In genomic region chr5:21672812-21673635, GRCm38 (mm10) we compare ENCODE assay signal across 8 mouse cellular contexts. TPM values are rescaled to one million over a fixed set of nuclear protein-coding genes. Genes with fewer than 3 reads are reported as not detected.
DNase-seq lines count a peak whose midpoint lies in the region; ATAC-seq lines count a peak whose summit lies in the region.

No protein-coding gene starts in this region.

- no peak for ATAC-seq in forebrain, embryonic 13.5 days
- no peak for ATAC-seq in embryonic facial prominence, embryonic 11.5 days (replicated peaks; ENCODE audit: insufficient number of reproducible peaks, low FRiP score, low TSS enrichment, low read depth)
- ATAC-seq in neutrophil, adult 5-6 weeks (ENCODE audit: extremely low read depth, insufficient number of reproducible peaks, low FRiP score, poor library complexity, severe bottlenecking) = peak; percentile 37; the same call in 1 of the 2 replicates

- WGBS in forebrain, embryonic 10.5 days = 69% methylated on average over 23 of the region's 23 CpGs
- WGBS in forebrain, embryonic 13.5 days = 64% methylated on average over 22 of the region's 23 CpGs
- WGBS in embryonic facial prominence, embryonic 11.5 days = 47% methylated on average over 23 of the region's 23 CpGs
- 45% methylated on average over 23 of the region's 23 CpGs for WGBS in limb, embryonic 10.5 days

- no peak overlapping the region for H3K4me3 ChIP-seq in forebrain, embryonic 10.5 days
- no peak overlapping the region for H3K4me3 ChIP-seq in forebrain, embryonic 13.5 days
- no peak overlapping the region for H3K4me3 ChIP-seq in embryonic facial prominence, embryonic 11.5 days (ENCODE audit: low read depth, low read length)
- no peak overlapping the region for H3K4me3 ChIP-seq in limb, embryonic 10.5 days

- no peak overlapping the region for H3K9ac ChIP-seq in forebrain, embryonic 13.5 days
- no peak overlapping the region for H3K9ac ChIP-seq in embryonic facial prominence, embryonic 11.5 days (replicated peaks; ENCODE audit: low read length)

- H3K27me3 ChIP-seq in forebrain, embryonic 10.5 days (ENCODE audit: poor library complexity, severe bottlenecking) = no peaks in the 10 kb centered on the region
- H3K27me3 ChIP-seq in forebrain, embryonic 13.5 days = no peaks in the 10 kb centered on the region
- no peaks in the 10 kb centered on the region for H3K27me3 ChIP-seq in embryonic facial prominence, embryonic 11.5 days (ENCODE audit: control insufficient read depth, insufficient read depth, low read length)
- no peaks in the 10 kb centered on the region for H3K27me3 ChIP-seq in limb, embryonic 10.5 days (ENCODE audit: low read depth, poor library complexity, severe bottlenecking)

- 0 out of 2 replicates have a peak, but pooled peaks cover 9% of the 10 kb centered on the region for H3K4me1 ChIP-seq in forebrain, embryonic 10.5 days
- no peaks in the 10 kb centered on the region for H3K4me1 ChIP-seq in forebrain, embryonic 13.5 days
- no peaks in the 10 kb centered on the region for H3K4me1 ChIP-seq in embryonic facial prominence, embryonic 11.5 days (ENCODE audit: control insufficient read depth, insufficient read depth, low read length)
- peaks cover 21% of the 10 kb centered on the region for H3K4me1 ChIP-seq in limb, embryonic 10.5 days

- peaks cover 70% of the 10 kb centered on the region for H3K36me3 ChIP-seq in forebrain, embryonic 10.5 days (replicated peaks)
- peaks cover 60% of the 10 kb centered on the region for H3K36me3 ChIP-seq in forebrain, embryonic 13.5 days (ENCODE audit: poor library complexity, severe bottlenecking)
- H3K36me3 ChIP-seq in embryonic facial prominence, embryonic 11.5 days (replicated peaks; ENCODE audit: control insufficient read depth, insufficient read depth, low read depth, low read length) = no peaks in the 10 kb centered on the region
- peaks cover 16% of the 10 kb centered on the region for H3K36me3 ChIP-seq in limb, embryonic 10.5 days

- DNase-seq in forebrain, embryonic 10.5 days (ENCODE audit: extremely low spot score, low spot score) = no peak
- peak; percentile 75 for DNase-seq in CD4-positive helper T cell, adult 2 months (ENCODE audit: low read depth, low spot score)
- peak; percentile 37 for DNase-seq in embryonic facial prominence, embryonic 11.5 days (ENCODE audit: low spot score)
- DNase-seq in limb, embryonic 10.5 days (ENCODE audit: low spot score) = peak; percentile 58
- DNase-seq in right cerebral cortex, adult 2 months (ENCODE audit: low spot score in 2 of 2) = no peak
- DNase-seq in frontal cortex, postnatal 14 days (ENCODE audit: low spot score in 2 of 2) = no peak

- peak overlapping the region; percentile 48; the same call in 1 of the 2 replicates for H3K27ac ChIP-seq in forebrain, embryonic 10.5 days
- no peak overlapping the region for H3K27ac ChIP-seq in forebrain, embryonic 13.5 days
- no peak overlapping the region for H3K27ac ChIP-seq in embryonic facial prominence, embryonic 11.5 days (replicated peaks; ENCODE audit: low read depth, low read length)
- peak overlapping the region; percentile 75 for H3K27ac ChIP-seq in limb, embryonic 10.5 days

- H3K9me3 ChIP-seq in forebrain, embryonic 10.5 days = no peaks in the 10 kb centered on the region
- peaks cover 2% of the 10 kb centered on the region; the same call in 1 of the 2 replicates for H3K9me3 ChIP-seq in forebrain, embryonic 13.5 days (replicated peaks)
- H3K9me3 ChIP-seq in embryonic facial prominence, embryonic 11.5 days (replicated peaks; ENCODE audit: control insufficient read depth, low read length) = no peaks in the 10 kb centered on the region
- H3K9me3 ChIP-seq in limb, embryonic 10.5 days (replicated peaks) = no peaks in the 10 kb centered on the region

- H3K4me2 ChIP-seq in forebrain, embryonic 13.5 days = no peak overlapping the region
- H3K4me2 ChIP-seq in embryonic facial prominence, embryonic 11.5 days (ENCODE audit: low read depth, low read length) = no peak overlapping the region

RNA-seq across cellular contexts. Expression of gene Armc10, which starts 27.4 kb away (rescaled TPM):
- 64.6 and 65.4 TPM in 2 replicates for polyA plus RNA-seq in forebrain, embryonic 10.5 days (2016; fragmentation: Nextera tagmentation; extraction: Ambion mirVana)
- 82.1 and 84.1 TPM in 2 replicates for polyA plus RNA-seq in forebrain, embryonic 13.5 days (2015; fragmentation: Nextera tagmentation; extraction: Ambion mirVana)
- polyA plus RNA-seq in embryonic facial prominence, embryonic 11.5 days (2014; fragmentation: Nextera tagmentation; extraction: Ambion mirVana) = 83.6 and 92.8 TPM in 2 replicates
- 50.3 and 61.9 TPM in 2 replicates for polyA plus RNA-seq in limb, embryonic 10.5 days (2016; fragmentation: Nextera tagmentation; extraction: Ambion mirVana)
- total RNA-seq in neutrophil, adult 5-6 weeks (2017) = 39.9 and 42.7 TPM in 2 replicates

RNA-seq across cellular contexts. Expression of gene Fbxl13, which starts 27.6 kb away (rescaled TPM):
- polyA plus RNA-seq in forebrain, embryonic 10.5 days (2016; fragmentation: Nextera tagmentation; extraction: Ambion mirVana) = 0.12 and 0.20 TPM in 2 replicates
- 0.09 and 0.29 TPM in 2 replicates for polyA plus RNA-seq in forebrain, embryonic 13.5 days (2015; fragmentation: Nextera tagmentation; extraction: Ambion mirVana)
- polyA plus RNA-seq in embryonic facial prominence, embryonic 11.5 days (2014; fragmentation: Nextera tagmentation; extraction: Ambion mirVana) = 0.11 TPM in 2 replicates
- 0.15 TPM in 1 of 2 replicates, not detected in the other for polyA plus RNA-seq in limb, embryonic 10.5 days (2016; fragmentation: Nextera tagmentation; extraction: Ambion mirVana)
- not detected in 2 replicates for total RNA-seq in neutrophil, adult 5-6 weeks (2017)

RNA-seq across cellular contexts. Expression of gene Napepld, which starts 28.2 kb away (rescaled TPM):
- polyA plus RNA-seq in forebrain, embryonic 10.5 days (2016; fragmentation: Nextera tagmentation; extraction: Ambion mirVana) = 10.7 TPM in 2 replicates
- 7.1 and 7.3 TPM in 2 replicates for polyA plus RNA-seq in forebrain, embryonic 13.5 days (2015; fragmentation: Nextera tagmentation; extraction: Ambion mirVana)
- 4.9 and 5.5 TPM in 2 replicates for polyA plus RNA-seq in embryonic facial prominence, embryonic 11.5 days (2014; fragmentation: Nextera tagmentation; extraction: Ambion mirVana)
- 2.8 TPM in 2 replicates for polyA plus RNA-seq in limb, embryonic 10.5 days (2016; fragmentation: Nextera tagmentation; extraction: Ambion mirVana)
- total RNA-seq in neutrophil, adult 5-6 weeks (2017) = 1.7 and 2.0 TPM in 2 replicates

Comparison
In these comparisons a context has a peak if more than half of its experiments do, and no peak if none do; other contexts are left out.
1. H3K27ac ChIP-seq: peak in forebrain, embryonic 10.5 days (single experiment) and limb, embryonic 10.5 days (single experiment); none in forebrain, embryonic 13.5 days (single experiment) and embryonic facial prominence, embryonic 11.5 days (single experiment).
2. DNase-seq: peak in CD4-positive helper T cell, adult 2 months (single experiment), embryonic facial prominence, embryonic 11.5 days (single experiment) and limb, embryonic 10.5 days (single experiment); none in forebrain, embryonic 10.5 days (single experiment), right cerebral cortex, adult 2 months (0 of 2) and frontal cortex, postnatal 14 days (0 of 2).